Mouse (Mus musculus) midbrain, embryonic 14.5 days (tissue): ENCODE measurements at regions not wholly inside any gene's neighbourhood (a gene's known extent, or its start where the extent isn't known, plus 50 kb on each side); places are given as distances from the start of the nearest gene placed in this dataset.

Experiments
- ATAC-seq: fragments of 200-750 bp; cut with Nextera tagmentation; 2 replicates; pipeline ENCODE4 v1.8.0; 2017; ENCODE audit warnings: moderate number of reproducible peaks, moderate library complexity; ENCODE audit not compliant: low FRiP score, low TSS enrichment
- DNase-seq: peaks from one replicate; pipeline ENCODE4 v3.0.0-alpha.2; 2015
- H3K27ac ChIP-seq: fragments of 300-500 bp; sonication (generic); replicated peaks from 2 replicates; pipeline ENCODE4 v1.5.1; 2014; ENCODE audit warnings: mild to moderate bottlenecking, low read depth, low read length, moderate library complexity
- H3K27me3 ChIP-seq: fragments of 300-500 bp; sonication (generic); 2 replicates; pipeline ENCODE4 v1.6.1; 2014; ENCODE audit warnings: low read length, control low read depth, mixed read lengths; ENCODE audit not compliant: control insufficient read depth, insufficient read depth
- H3K36me3 ChIP-seq: fragments of 300-500 bp; sonication (generic); 2 replicates; pipeline ENCODE4 v1.6.1; 2014; ENCODE audit warnings: low read length, control low read depth; ENCODE audit not compliant: control insufficient read depth, insufficient read depth
- H3K4me1 ChIP-seq: fragments of 300-500 bp; sonication (generic); 2 replicates; pipeline ENCODE4 v1.6.1; 2014; ENCODE audit warnings: mild to moderate bottlenecking, antibody characterized with exemption, low read length, control low read depth; ENCODE audit not compliant: control insufficient read depth, insufficient read depth
- H3K4me2 ChIP-seq: fragments of 300-500 bp; sonication (generic); 2 replicates; pipeline ENCODE4 v1.6.1; 2014; ENCODE audit warnings: mild to moderate bottlenecking, low read length, moderate library complexity
- H3K4me3 ChIP-seq: fragments of 300-500 bp; sonication (generic); replicated peaks from 2 replicates; pipeline ENCODE4 v1.5.1; 2014; ENCODE audit warnings: low read depth, low read length
- H3K9ac ChIP-seq: fragments of 300-500 bp; sonication (generic); replicated peaks from 2 replicates; pipeline ENCODE4 v1.6.1; 2014; ENCODE audit warnings: mild to moderate bottlenecking, low read length, moderate library complexity
- H3K9me3 ChIP-seq: fragments of 300-500 bp; sonication (generic); 2 replicates; pipeline ENCODE4 v1.6.1; 2016; ENCODE audit warnings: low read length, control low read depth, mixed read lengths; ENCODE audit not compliant: control insufficient read depth
- WGBS: fragments of 180-500 bp; shearing (Covaris S2); extraction: QIAGEN DNeasy Blood & Tissue Kit; methylation state at CpG from one replicate; pipeline ENCODE4 v1.1.7; 2014; 5-methylcytosine and 5-hydroxymethylcytosine counted together

- 30% methylated on average over 11 of the region's 11 CpGs for WGBS
- Histone ChIP-seq H3K27ac (peak overlapping the region; percentile 32; the same call in 1 of the 2 replicates), H3K4me3 (no peak overlapping the region), H3K4me1 (no peaks in the 10 kb centered on the region), H3K36me3 (no peaks in the 10 kb centered on the region), H3K4me2 (no peak overlapping the region), H3K9ac (no peak overlapping the region), H3K9me3 (no peaks in the 10 kb centered on the region), H3K27me3 (no peaks in the 10 kb centered on the region)
- ATAC-seq: no peak
- DNase-seq: peak; percentile 47
Observed at GRCm38 (mm10) chr7:68440661-68441150, 167.1 kb downstream of the Fam169b start.

DNA sequence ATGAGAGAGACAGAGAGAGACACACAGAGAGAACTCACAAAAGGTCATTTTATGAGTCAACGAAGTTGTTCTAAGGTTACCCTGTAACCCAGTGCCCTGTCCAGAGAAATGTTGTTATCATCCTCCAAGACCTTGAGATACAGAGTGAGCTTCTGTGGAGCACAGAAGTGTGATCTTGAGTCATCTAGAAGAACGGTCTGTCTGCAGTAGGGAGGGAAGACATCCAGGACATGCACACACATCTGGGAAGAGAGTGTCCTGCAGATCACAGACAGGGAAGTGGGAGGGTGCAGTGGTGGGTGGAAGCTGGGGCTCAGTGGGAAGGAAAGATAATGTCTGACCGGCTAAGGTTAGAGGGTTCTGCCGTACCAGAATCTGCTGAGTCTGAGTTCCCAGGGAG is 155.3 kb downstream of the Fam169b start:
- DNase-seq (no peak), ATAC-seq (no peak)
- H3K9me3 ChIP-seq: no peaks in the 10 kb centered on the region
- no peak overlapping the region for H3K4me2 ChIP-seq
- WGBS: 88% methylated on average over 4 of the region's 4 CpGs
- H3K9ac ChIP-seq: no peak overlapping the region
- no peaks in the 10 kb centered on the region for H3K36me3 ChIP-seq
- no peak overlapping the region for H3K27ac ChIP-seq
- no peaks in the 10 kb centered on the region for H3K27me3 ChIP-seq
- no peaks in the 10 kb centered on the region for H3K4me1 ChIP-seq
- no peak overlapping the region for H3K4me3 ChIP-seq

GRCm38 (mm10) chr7:68415890-68416289 is 142.3 kb downstream of the Fam169b start:
- H3K9ac ChIP-seq: no peak overlapping the region
- ATAC-seq: no peak
- H3K4me2 ChIP-seq: no peak overlapping the region
- H3K36me3 ChIP-seq: no peaks in the 10 kb centered on the region
- no peak for DNase-seq
- H3K9me3 ChIP-seq: no peaks in the 10 kb centered on the region
- 84% methylated on average over 7 of the region's 7 CpGs for WGBS
- 0 out of 2 replicates have a peak, but pooled peaks cover under 1% of the 10 kb centered on the region for H3K4me1 ChIP-seq
- no peak overlapping the region for H3K27ac ChIP-seq
- H3K27me3 ChIP-seq: no peaks in the 10 kb centered on the region
- H3K4me3 ChIP-seq: no peak overlapping the region

GRCm38 (mm10) chr7:68412786-68413185 is 139.1 kb downstream of the Fam169b start:
- Histone ChIP-seq H3K4me1 (0 out of 2 replicates have a peak, but pooled peaks cover 6% of the 10 kb centered on the region), H3K9ac (no peak overlapping the region), H3K27me3 (no peaks in the 10 kb centered on the region), H3K9me3 (no peaks in the 10 kb centered on the region), H3K27ac (no peak overlapping the region), H3K4me3 (no peak overlapping the region), H3K36me3 (no peaks in the 10 kb centered on the region), H3K4me2 (no peak overlapping the region)
- DNase-seq: no peak
- ATAC-seq: no peak
- WGBS: 83% methylated on average over 1 of the region's 1 CpGs
